Mouse (Mus musculus) telencephalon, adult 2 months (tissue): ENCODE results near the gene Utp4.
"Not testable (repeated sequence)": the region's sequence is repeated elsewhere in the genome, so short reads cannot be mapped to it uniquely, and the experiment has no call there.

Experiments
- DNase-seq: peaks from one replicate; pipeline ENCODE4 v3.0.0-alpha.2; 2011; ENCODE audit warnings: low read depth, low spot score

The Utp4 gene

DNA sequence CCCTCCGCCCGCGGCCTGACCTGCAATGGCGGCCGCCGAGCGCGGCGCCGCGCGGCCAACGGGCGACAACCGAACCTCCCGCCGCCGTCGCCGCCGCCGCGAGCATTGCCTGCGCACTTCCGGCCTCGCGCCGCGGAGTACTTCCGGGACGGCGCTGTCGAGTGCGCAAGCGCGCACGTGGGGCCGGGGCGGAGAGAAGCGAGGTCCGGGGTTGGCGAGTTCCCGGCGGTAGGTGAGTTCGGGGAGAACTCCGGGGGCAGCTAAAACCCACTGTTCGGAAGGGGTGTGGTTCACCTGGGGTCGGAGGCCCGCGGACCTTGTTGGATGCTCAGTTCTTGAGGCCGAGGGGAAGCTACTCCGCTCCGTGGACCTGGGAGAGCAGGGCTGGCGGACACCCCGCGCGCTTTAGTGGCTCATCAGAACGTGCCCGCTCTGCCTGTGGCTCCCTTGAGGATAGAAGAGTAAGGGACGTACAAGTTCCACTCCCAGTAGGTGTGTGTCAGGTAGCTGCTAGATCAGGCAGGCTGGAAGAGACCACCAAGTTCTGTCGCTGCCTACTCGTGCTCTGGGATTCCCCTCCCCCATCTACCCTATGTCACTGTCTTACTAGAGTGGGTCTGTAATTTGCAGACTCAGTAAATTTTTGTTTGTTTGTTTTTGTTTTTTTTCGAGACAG, at the start of gene Utp4:
TSS of gene Utp4 (plus strand) at position 156 of the 676 bp plus-strand sequence.
- DNase-seq: peak; percentile 55

DNA sequence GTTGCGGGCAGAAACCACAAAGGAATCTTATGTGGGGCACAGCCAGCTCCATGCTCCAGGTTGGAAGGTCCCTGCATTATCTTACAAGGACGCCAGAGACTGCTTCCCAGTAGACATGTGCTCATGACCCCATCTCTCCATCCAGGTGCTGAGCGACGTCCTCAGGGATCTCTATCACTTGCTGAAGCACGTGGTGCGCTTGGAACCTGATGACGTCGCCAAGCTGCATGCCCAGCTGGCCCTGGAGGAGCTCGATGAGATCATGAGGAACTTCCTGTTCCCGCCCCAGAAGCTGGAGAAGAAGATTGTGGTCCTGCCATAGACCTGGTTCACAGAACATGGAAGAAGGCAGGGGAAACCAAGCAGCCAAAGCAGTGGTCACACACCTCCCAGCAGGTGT, 43.4 kb upstream of the Utp4 start:
- DNase-seq: no peak

DNA sequence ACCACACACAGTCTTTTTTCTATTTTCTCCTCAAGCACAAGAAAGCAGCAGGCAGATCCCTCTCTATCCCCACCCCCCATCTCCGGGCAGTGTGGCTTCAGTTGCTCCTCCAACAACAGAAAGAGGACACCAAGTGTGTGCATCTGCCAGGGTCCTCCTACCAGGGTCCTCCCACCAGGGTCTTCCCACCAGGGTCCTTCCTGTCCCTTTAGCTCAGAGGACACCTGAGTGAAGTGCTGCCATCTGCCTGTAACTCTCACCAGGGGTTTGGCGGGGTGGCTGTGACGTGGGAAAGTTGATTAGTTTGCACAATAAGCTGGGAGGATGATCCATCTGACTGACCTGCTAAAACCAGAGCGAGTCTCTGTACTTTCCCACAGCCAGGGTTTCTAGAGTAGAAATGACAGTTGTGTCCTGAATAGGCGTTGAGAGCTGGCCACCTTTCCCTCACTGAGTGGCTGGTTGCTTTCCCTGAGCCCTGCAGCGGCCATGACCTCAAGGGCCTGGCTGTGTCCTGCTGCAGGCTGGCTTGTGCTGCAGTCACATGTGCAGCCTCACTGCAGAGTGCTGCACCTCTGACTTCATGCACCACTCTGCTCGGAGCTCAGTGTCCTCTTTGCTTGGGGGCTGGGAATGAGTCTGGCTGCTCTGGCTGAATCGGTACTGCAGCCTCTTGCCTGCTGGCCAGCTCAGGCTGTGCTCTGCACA, 38.7 kb upstream of the Utp4 start:
- DNase-seq: no peak

DNA sequence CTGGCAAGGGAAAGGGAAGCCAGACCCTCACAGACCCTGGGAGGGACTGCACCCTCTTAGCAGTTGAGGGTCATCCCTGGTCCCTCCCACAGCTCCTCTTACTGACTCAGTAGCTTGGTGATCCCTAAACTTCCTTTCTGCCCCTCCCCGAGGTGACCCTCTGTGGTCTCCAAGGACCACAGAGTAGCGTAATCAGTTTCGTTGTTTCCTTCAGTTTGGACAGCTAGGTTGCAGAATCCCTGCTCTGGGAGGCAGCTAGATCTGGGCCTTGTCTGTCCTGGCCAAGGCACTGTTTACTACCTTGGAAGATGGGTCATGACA, 38.2 kb upstream of the Utp4 start:
- DNase-seq: no peak

DNA sequence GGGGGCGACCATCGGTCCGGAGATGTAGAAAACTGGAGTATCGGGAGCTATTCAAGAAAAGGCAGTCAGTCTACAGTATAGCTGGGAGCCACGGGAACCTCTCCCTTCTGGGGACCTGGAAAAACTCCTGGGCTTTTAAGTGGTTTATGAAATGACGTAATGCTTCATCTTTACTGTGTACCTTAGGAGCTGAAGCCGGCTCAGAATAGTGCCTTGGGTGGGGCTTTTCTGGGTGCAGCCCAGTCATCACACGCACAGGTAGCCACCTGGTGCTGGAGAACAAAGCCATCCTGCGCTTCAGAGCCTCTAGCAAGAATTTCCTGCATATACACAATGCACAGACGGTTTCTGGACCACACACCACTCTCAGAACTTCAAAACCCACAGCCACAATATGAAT, 30.6 kb upstream of the Utp4 start:
- no peak for DNase-seq

DNA sequence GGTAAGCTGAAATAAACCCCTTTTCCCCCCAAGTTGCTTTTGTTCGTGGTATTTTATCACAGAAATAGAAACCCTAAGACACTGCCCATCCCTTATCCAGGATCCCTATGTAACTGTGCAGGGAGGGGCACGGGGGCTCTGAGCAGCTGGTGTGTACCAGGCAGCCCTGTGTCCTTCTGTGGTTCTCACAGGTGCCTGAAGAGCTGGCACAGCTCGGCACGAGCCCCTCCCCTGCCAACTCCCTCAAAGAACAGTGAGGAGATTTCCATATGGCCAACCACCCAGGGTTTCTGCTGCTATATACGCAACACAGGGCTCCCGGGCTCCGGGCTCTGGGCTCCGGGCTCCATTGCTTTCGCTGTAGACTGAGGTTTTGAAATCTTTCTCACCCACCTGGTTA, 28.1 kb upstream of the Utp4 start:
- DNase-seq: no peak

DNA sequence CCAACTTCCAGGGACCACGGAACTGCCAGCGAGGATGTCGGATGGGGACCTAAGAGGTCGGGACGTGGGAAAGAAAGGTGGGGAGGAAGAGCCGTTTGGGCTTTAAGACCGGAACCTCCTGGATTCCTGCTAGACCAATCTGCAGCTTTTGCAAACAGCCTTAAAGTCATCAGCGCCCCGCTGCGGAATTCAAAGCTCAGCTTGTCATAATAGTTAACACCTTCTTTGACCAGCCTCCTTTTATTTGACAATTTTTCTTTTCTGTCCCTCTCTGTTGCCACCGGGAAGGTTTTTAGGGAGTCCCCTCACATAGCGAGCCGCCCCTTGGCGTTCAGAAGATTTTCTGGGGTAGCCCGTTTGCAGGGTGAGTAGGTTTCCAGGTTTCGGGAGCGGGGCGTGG, 23.4 kb upstream of the Utp4 start, which contains the start of gene Has3:
TSS of gene Has3 (plus strand) at position 192 of the 400 bp plus-strand sequence.
- no peak for DNase-seq

DNA sequence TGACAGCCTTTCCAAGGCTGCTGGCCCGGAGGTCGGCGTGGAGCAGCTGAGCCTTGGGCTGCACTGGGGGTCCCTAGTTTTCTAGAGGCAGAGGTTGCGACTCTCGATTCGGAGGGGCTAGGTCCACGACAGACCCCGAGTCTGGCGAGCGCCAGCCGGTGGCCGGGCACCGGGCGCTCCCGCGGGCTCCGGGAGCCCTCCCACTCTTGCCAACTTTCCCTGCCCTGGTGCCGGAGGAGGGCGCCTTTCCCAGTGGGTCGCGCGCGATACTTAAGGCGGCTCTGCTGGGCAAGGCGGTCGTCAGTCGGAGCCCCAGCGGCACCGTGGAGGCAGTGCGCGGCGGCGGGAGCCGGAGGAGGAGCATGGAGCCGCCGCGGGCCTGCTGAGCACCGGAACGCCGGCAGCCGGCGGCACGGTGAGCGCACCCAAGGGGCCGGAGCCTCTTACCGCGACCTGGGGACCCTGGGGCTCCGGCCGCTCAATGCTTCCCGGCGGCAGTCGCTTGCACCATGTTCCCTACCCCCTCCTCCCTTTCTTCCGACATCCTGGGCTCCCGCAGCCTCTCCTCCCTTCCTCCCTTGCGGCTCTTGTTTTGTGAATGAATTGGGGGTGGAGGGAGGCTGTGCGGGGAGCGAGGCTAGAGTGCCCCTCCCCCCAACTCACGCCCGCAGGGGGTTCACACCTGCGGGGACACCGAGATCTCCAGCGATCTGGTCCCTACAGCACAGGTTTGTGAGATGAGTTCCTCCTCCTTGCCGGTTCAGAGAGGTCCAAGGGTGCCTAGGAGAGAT, 22.7 kb upstream of the Utp4 start:
- no peak for DNase-seq

DNA sequence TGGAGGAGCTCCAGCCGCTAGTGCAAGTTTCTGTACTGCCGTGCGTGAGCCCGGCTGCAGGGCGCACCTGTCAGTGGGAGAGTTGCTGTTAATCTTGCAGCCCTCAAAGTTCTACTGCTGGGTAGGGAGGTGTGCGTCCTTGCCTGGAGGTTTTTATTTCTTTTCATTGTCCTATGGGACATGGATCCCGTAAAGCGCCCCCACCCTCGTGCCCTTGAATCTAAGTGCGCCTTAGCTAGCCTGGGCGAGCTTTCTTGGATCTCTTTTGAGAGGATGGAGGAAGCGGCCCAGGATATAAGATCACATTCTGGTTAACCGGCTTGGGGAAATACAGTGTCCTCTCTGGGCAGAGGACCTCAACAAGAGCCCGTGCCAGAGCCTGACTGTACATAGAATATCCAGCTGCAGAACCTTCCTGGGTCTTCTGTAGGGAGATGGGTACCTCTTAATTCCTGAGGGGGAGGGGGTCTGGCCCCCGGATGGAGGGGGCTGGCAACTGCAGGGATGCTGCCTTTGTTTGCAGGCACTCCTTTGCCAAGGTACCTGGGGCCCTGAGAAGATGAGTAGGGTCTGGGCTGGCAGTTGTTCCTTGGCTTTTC, 22.0 kb upstream of the Utp4 start:
- no peak for DNase-seq

DNA sequence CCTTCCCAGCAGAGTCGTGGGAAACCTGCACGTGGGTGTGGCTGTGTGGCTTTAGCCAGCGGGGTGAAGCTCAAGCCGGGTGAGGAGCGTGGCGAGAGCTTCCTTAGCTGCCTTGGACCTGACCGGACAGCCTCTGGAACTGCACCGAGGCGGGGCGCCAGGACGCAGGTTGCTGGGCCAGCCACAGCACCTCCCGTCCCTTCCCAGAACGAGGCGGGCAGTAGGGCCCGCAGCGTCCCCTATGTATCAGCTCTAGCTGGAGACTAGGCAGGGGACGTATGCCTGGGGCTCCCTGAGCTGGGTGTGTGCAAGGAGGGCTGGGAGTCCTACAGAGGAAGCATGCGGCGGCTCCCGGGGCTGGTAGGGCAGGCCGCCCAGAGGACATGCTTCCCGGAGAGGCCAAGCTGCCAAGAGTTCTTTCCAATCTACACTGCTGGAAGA, 21.5 kb upstream of the Utp4 start:
- no peak for DNase-seq

DNA sequence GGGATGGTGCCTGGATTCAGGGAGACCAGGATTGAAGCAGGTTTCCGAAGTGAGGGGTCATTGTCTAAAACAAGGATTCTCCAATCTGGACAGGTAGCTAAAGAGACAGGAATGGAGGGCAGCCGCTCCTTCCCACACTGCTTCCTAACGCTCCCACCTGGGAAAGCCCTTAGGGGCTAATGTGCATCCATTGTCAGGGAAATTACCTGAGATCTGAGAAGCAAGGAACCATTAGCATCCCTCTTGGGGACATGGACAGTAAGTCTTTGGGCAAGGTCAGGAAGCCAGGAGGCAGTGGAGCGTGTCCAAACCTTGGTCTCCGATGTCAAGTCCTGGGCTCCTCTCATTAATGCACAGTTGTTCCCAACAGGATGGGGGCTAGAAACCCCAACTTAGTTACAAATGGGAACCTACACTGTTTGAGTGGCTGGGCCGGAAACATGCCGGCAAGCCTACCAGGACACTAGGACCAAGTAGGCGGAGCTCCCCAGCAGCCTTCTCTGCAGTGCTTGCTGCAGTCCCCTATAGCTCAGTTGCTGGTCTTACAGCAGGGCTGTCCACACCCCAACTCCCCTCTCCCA, 20.9 kb upstream of the Utp4 start:
- no peak for DNase-seq

DNA sequence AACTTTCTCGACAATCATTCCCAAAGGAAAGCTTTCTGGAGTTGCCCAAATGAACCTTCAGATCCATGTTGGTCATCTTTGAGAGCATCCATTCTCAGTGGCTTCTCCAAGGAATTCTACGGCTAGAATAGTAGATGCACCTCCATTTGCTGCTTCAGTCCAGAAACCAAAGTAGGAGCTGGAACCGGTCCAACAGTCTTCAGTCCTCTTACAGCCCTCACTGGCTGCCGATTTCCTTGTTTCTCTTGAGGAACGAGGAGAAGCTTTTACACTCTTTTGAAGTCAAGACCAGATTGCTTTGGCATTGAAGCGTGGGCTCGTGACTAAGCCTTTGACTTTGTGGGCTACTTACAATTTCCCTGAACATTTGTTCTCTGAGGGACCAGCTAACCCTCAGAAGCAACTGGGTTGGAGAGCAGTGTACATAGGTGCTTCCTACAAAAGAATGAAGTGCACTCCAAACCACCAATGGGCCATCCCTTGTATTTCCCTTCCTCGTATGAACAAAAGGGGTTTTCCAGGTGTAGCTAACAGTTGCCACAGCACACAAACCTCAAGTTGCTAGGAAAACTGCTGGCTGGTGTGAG, 13.2 kb upstream of the Utp4 start:
- no peak for DNase-seq

DNA sequence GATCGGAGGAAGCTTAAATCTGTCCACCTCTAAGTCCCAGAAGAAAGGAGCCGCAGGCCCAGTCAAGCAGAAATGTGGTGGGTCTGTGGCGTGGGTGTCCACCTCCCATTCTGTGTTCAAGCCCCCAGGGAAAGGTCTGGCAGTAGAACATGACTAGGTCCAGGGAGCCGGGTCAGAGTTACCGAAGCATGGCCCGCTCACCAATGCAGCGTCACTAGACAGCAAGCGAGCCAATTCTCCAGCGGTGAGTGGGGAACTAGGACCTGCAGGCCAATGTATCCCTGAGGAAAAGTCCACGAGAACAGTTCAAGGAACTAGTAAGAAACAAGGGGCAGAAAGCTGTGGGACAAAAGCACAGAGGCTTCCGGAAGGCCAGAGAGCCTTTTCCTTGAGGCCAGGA, 9.3 kb upstream of the Utp4 start:
- not testable (repeated sequence) for DNase-seq

DNA sequence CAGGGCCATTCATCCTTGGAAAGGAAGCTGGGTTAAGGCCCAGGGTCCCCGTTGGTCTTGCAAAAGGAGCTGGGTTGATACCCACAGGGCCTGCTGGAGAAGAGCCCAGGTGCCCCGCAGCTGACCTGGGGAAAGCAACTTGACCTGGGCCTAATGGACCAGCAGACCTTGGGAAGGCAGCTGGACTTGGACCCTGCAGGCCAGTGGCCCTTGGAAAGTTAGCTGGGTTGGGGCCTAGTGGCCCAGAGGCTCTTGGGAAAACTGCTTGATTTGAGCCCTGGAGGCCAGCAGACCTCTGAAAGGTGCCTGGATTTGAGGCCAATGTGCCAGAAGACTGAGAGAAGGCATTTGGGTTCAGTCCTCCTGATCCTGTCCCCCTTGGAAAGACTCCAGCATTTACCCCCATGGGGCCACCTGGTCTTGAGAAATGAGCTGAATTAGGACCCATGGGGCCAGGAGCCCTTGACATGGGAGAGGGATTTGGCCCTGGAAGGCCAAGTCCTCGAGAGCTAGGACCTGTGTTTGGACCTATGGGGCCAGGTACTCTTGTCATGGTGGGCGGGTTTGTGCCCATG, 8.5 kb upstream of the Utp4 start:
- not testable (repeated sequence) for DNase-seq

DNA sequence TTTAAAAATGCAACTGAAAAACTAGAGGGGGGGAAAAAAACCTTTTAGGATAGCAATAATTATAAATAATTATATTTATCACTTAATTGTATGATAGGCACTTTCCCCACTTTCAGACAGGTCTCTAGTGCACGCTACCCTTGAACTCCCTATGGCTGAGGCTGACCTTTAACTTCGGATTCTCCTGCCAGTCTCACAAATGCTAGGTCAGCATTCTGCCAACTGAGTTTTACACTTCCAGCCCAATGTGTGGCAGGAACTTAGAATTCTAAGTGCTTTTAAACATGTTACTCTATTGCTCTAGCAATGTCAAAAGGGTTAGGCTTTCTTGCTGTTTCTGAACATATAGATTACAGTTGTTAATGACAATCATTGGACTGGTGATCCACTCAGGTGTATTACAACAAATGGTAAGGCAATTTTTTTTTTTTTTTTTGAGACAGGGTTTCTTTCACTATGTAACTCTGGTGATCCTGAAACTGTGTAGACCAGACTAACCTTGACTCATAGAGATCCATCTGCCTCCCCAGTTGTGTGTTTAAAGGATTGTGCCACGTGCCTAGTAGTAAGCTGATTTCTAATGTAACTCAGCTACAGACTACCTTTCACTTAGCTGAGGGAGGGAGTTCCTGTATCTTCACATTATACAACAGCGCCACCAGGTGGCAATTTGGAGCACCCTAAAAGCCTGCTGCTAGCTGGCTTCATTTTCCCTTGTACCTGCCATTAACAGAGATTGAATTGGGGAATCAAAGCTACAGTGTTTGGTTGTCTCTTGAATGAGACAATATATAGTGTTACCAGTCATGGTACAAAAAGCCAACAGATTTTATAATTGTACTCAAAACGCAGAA, 5.9 kb upstream of the Utp4 start:
- DNase-seq: peak; percentile 71

DNA sequence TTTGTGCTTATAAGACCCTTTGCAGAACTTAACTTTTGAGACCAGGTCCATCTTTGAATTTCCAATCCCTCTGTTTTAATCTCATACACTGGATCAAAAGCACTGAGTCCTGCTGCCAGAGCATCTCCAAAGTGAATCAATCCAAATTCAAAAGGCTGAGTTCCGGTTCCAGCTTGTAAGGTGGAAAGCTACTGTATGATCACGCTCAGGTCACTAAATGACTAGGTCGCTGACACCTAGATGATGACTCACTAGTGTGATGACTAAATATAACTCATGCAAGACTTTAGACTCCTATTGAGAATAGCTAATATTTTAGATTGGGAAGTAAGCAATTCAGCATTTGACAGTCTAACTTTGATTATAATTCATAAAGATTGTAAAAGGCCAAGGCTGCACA, 4.6 kb upstream of the Utp4 start:
- DNase-seq: no peak

DNA sequence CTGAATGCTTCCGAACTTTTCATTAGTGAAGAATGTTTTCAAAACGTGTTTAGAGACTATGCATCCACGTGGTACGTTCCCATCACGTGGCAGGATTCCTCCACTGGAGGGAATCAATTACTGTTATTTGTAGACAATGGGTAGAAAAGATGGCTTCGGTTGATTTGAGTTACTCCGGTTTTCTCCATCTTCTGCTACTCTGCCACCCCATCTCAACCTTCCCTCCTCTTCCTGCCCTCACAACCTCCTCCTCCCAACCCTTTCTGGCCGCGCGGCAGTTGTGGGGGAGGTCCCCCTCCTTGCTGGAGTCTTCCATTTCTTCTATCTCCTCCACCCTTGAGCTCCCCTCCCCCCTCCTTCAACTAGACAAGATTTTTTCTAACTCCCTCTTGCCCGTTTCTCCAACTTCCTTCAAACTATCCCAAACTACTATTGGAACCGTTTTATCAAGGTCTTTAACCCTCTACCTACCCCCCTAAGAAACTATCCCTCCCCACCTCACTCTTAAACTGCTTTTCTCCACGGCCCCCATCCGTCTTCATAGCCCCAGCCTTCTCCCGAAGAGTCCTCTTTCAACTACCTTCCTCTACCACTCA, 1.1 kb upstream of the Utp4 start:
- DNase-seq: no peak

DNA sequence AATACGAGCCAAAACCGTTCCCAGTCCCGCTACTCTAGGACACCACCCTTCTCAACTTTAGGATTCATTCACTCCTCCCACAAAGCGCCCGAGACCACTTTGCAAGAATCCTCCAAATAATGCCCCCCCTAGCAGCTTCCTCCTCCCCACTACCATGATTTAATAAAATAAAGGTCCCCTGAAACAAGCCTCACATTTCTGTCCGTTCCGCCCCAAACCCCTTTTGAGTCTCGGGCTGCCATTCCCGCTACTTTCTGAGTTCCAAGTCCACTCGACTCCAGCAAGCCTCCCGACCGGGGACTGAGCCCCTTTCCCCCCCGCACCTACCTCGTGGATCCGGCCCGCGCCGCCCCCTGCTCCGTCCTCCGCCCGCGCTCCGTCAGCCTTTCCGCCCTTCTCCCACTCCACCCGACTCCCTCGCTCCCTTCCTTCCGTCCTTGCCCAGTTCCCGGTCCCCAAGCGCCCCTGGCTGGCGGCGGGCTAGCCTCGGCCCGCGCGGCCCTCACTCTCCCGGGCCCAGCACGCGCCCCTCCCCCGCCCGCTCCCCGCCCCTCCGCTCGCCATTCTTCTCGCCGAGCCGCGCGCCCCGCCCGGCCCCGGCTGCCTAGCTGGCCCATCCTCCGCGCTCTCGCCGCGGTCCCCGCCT, 507 bp upstream of the Utp4 start:
- no peak for DNase-seq

DNA sequence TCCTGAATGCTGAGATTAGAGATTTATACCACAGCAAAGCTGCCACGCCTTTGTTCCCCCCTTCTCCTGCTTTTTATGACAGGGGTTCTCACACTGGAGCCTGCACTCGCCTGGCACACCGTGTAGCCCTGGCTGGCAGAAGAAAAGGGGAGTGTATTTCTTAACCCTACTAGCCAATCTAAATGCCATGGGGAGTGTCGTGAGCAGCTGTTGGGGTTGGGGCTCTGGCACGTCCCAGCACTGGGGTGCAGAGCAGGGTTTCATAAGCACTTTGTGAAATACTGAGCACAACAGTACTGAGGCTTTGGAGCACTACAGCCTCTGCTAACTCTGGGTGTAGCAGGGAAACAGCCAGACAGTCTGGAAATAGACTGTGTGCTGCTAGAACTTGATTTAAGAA, 6.0 kb downstream of the Utp4 start:
- no peak for DNase-seq
